Mouse (Mus musculus): ENCODE data around the gene Zfp420. TPM values are rescaled to one million over a fixed set of nuclear protein-coding genes. Genes with fewer than 3 reads are reported as not detected.

Zfp420 gene
- 0.28 and 0.47 TPM in 2 replicates for polyA plus RNA-seq (2012; rRNA removed)

DNA sequence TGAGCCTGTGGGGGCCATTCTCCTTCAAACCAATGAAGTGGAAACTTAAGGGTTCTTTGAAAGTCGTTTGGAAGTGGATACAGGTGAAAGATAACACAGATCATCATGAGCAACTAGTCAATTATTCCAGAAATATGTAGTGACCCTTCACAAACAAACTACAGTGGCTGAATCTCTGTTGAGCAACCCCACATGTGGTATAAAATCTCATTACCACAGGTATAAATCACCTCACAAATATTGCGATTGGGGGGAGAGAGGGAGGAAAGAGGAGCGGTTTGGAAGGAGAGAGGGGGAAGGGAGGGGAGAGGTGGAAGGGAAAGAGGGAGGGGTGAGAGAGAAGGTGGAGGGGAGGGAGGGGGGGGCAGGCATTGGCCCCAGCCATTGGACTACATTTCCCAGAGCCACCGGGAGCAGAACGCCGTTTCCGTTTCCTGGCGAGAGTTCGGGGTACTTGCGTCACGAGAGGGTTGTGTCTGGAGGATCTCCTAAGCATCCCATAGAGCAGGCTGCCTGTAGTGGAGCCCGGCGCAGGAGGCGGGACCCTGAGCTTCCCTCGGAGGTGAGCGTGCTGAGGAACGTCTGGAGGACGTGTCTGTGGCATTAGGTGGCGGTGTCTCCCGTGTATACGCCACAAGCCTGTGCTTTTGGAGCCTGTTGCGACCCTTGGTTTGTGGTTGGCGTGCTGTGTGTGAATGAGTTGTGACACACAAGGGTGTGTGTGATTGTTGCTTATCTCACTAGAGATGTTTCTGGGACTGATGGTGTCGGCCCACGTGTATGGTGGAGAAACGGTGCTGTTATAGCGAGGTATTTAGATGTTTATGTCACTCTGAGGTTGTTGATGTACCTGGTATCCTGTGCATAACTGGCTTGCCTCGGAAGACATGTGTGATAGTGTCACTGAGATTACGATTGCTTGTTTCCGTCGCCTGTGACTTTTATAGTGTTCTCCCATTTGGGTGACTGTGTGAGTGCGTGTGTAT, at the start of gene Zfp420:
Gene Zfp420, plus strand, starts transcription at position 448 of the 986 bp plus-strand sequence.

DNA sequence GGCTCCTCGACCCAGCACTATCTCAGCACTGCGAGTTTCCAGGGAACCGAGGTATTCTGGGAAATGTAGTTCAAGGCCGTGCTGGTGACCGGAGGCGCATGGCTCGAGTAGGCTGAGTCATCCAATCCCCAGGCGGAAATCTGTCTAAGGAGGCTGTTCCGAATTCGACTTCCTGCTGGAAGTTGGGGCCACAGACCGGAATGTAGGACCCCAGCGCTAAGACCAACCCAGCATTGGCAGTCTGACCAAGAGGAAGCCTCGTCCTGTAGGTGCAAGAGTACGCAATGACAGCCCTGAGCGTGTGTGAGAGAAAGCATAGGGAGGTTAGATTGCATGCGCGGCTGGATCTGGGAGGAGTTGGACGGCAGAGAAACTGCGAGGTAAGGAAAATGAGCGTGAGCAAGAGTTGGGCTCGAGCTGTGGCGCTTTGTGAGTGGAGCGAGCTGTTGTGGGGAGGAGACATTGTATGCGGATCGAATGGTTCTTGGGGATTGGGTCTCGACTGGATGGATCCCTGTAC, 43.8 kb upstream of the Zfp420 start, which contains the start of gene Zfp790:
Gene Zfp790, plus strand, starts transcription at position 205 of the 520 bp plus-strand sequence.

DNA sequence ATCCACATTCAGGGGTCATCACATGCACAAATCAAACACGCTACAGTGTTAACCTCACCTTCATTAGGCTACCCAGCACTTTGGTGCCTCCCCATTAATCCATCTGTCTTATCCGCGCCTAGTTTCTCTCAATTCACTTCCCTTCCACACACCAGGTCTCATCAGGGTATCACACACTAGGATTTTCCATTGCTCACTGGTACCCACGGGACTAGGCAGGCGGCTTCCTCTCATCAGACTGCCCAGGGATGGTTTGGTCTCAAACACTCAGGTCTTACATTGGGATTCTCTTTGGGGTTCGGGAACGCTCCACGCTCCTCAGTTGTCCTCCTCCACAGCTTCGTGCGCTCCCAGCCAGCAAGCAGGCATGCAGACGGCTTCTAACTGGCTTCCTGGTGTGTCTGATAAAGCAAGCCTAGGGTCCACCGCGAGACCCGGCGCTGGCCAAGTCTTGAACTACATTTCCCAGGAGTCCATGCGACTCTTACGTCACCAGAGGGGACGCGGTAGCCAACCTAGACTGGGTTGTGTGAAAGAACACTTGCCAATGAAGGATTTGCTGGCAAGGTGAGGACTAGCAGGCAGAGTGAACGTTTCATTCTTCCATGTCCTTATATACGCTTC, 6.4 kb upstream of the Zfp420 start, which contains the start of gene Zfp940:
Gene Zfp940, minus strand, starts transcription at position 451 of the 624 bp plus-strand sequence.

DNA sequence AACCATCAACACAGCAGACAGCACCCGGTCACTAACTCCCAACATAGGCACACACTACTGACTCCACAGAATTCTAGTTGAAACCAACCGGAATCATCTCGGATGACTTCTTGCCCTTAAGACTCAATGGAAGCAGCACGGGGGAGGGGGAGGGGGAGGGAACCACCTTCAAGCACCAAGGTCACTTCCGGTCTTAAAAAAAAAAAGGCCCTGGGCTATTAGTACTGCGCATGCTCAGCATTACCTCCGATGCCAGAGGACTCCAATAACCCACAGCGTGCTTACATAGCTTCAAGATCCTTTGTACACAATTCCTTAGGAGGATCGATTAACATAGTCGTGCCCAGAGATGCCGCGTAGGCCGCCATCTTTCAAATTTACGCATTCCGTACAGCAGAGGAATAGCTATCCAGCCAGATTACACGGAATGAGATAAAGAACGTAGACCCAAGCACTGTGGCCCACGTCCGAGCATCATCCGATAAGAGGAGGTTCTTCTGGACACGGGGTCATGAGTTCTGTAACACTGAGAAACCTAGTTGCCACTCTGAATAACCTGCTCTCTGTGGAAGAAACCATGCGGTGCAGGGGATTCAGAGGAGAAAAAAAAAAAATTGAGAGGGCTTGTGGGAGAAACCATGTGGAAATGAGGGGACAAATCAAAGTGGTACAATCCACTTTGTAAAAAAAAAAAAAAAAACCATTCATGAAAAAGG, 46.3 kb downstream of the Zfp420 start, which contains the start of gene Zfp27:
Gene Zfp27, minus strand, starts transcription at position 607 of the 716 bp plus-strand sequence.

DNA sequence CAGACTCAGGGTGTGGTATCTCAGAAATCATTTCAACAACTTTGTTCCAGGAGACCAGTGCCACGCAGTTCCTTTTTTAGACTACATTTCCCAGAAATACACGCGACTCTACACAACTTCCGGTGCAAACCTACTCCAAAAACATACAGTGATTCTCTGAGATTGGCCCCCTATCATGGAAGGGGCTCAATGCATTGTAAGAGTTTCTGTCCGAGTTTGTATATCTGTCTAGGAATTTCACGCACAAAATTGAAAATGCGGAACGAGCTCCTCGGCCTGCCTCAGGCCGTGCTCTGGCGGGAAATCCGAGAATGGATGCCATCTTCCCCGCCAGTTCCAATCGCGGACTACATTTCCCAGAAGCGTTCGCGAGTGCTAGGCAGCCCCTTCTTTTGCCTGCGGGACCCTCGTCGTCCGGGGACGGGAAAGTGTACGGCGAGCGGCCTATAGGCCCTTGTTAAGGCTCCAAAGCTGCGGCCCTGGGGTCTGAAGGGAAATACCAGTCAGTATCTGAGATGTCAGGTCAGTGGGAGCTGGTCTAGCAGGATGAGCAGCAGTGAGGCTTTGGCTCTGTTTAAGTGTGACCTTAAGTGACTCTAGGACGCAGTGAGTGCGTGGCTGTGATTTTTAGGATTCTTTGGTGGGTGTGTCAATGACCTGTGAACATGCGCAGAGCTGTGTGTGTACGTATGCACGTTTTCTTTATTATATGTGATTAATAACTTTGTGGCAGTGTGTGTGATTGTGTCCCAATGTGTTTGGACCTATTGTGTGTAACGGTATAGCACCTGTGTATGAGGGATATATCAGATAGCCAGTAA, 48.6 kb downstream of the Zfp420 start, which contains the start of gene Zfp383:
Gene Zfp383, plus strand, starts transcription at position 94 of the 821 bp plus-strand sequence.

Other genes with a start within 250 kb of the Zfp420 start
- gene Catsperg2, start 132.9 kb upstream of the Zfp420 start, polyA plus RNA-seq (2012; rRNA removed): 0.08 TPM in 1 of 2 replicates, not detected in the other
- 2.6 and 3.2 TPM in 2 replicates for gene Zfp84, start 91.4 kb upstream of the Zfp420 start, polyA plus RNA-seq (2012; rRNA removed)
- gene Zfp30, start 76.0 kb upstream of the Zfp420 start, polyA plus RNA-seq (2012; rRNA removed): 1.4 TPM in 2 replicates
- gene Zfp790, start 43.9 kb upstream of the Zfp420 start, polyA plus RNA-seq (2012; rRNA removed): 1.1 and 1.8 TPM in 2 replicates
- 0.09 and 0.12 TPM in 2 replicates for gene Zfp940, start 6.3 kb upstream of the Zfp420 start, polyA plus RNA-seq (2012; rRNA removed)
- 1.3 and 1.7 TPM in 2 replicates for gene Zfp27, start 46.6 kb downstream of the Zfp420 start, polyA plus RNA-seq (2012; rRNA removed)
- gene Zfp383, start 48.2 kb downstream of the Zfp420 start, polyA plus RNA-seq (2012; rRNA removed): 0.35 and 0.44 TPM in 2 replicates
- gene Zfp74, start 94.1 kb downstream of the Zfp420 start, polyA plus RNA-seq (2012; rRNA removed): 2.6 and 6.7 TPM in 2 replicates
- 3.8 and 4.0 TPM in 2 replicates for gene Zfp568, start 124.0 kb downstream of the Zfp420 start, polyA plus RNA-seq (2012; rRNA removed)
- gene Zfp14, start 191.4 kb downstream of the Zfp420 start, polyA plus RNA-seq (2012; rRNA removed): 1.1 and 1.2 TPM in 2 replicates
- 0.29 and 0.35 TPM in 2 replicates for gene Zfp82, start 212.9 kb downstream of the Zfp420 start, polyA plus RNA-seq (2012; rRNA removed)
- gene Gm26920, start 230.4 kb downstream of the Zfp420 start, polyA plus RNA-seq (2012; rRNA removed): not detected in 2 replicates
- gene Zfp566, start 230.5 kb downstream of the Zfp420 start, polyA plus RNA-seq (2012; rRNA removed): 0.57 and 1.9 TPM in 2 replicates
- gene Zfp260, start 234.8 kb downstream of the Zfp420 start, polyA plus RNA-seq (2012; rRNA removed): 7.9 and 8.4 TPM in 2 replicates